Mouse (Mus musculus): ENCODE results near the gene Git2.

The Git2 gene

DNA sequence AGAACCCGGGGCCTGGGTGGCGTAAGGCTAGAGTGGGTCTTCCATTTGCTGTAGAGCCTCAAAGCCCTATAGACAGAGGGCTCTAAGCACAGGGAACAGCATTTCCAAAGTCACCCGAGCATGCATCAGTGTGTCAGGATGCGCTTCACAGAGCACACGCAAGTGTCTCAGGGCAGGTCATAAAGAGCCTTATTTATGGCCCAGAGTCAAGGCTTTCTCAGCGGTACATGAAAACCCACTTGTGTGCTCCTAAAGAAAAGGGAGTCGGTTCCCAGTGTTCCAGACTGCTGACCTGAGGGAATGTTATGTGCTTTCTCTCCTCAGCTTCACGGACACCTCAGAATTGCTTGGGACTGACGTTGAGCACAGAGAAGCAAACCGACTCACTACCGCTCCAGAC is 54.5 kb downstream of the Git2 start:
- no peak for DNase-seq (ENCODE audit: low spot score)

DNA sequence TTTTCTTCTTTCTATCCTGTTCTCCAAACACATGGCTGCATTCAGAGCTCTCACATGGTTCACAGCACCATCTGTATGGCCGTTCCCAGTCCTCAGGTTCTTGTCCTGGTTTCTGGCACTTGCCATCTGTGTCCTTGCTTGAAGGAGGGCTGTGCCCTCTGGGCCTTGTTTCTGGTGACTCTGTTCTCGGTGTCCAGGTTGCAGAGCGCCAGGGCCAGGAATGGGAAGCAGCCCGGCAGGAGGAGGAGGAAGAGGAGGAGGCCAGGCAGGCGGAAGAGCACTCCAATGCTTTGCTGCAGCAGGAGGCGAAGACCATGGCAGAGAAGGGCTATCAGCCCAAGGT is 55.4 kb downstream of the Git2 start:
- DNase-seq (ENCODE audit: low spot score), result no peak

DNA sequence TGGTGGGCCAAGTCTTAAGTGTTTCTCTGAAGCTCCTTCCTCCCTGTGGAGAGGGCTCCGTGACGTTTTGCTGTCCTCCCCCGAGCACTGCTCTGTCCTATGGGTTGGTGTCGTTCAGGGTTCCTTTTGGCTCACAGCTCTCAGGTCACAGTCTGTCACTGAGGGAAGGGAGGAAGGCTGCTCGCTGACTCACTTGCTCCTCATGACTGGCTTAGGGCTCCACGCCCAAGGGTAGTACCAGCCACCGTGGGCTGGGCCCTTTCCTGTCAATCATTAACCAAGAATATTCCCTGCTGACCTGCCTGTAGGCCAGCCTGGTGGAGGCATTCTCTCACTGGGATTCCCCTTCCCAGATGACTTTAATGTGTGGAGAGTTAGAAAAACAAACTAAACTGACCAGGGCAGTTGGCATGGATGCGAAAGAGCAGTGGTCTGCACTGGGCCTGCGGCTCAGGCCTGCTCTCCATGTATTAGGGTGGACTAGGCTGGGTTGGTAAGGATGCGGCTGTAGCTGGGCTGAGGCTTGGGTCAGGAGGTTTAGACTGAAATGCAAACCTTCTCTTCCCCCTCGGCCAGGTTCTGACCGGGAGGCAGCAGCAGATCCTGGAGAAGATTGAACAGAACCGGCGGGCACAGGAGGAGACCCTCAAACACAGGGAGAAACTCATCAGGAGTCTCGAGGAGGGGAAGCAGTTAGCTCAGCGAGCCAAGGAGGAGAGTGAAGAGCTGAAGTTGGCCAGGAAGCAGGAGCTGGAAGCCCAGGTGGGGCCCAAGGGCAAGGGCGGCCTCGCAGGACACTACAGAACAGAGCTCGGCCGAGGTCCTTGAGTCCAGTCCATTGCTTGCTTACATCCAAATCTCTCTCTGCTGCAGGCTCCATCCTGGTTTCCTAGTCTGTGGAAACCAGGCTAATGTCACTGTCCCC is 56.1 kb downstream of the Git2 start:
- no peak for DNase-seq (ENCODE audit: low spot score)

- no peak for DNase-seq (ENCODE audit: low spot score)
These were observed 56.8 kb downstream of the Git2 start for GRCm38 (mm10) chr5:114718483-114718882.

GRCm38 (mm10) chr5:114717937-114718336 is 57.4 kb downstream of the Git2 start:
- no peak for DNase-seq (ENCODE audit: low spot score)

DNA sequence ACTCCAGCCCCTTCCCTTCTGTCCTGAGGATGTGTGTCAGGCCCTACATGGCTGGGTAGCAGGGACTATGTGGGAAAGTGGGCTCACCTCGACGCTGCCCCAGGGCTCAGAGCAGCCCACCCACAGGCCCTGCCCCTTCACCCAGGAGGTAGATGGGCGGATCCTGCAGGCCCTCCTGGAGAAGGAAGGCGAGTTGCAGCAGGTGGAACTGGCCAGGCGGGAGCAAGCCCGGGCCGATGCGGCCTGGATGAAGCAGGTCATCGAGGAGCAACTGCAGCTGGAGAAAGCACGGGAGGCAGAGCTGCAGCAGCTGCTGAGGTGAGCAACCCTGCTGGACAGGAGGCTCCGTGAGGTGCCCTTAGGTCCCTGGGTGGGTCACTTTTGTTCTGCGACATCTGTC is 58.0 kb downstream of the Git2 start:
- no peak for DNase-seq (ENCODE audit: low spot score)

- no peak for DNase-seq (ENCODE audit: low spot score)
These were observed 60.8 kb downstream of the Git2 start for GRCm38 (mm10) chr5:114714551-114714950.

- DNase-seq (ENCODE audit: low spot score), result no peak
These were observed 66.0 kb downstream of the Git2 start for GRCm38 (mm10) chr5:114709357-114709756.

GRCm38 (mm10) chr5:114708491-114708890 is 66.8 kb downstream of the Git2 start:
- DNase-seq (ENCODE audit: low spot score), result no peak

GRCm38 (mm10) chr5:114707265-114708068 is 67.8 kb downstream of the Git2 start, which contains the start of gene Tchp:
Gene Tchp (plus strand): TSS chr5:114707760.
- peak; percentile 97 for DNase-seq (ENCODE audit: low spot score)

- peak; percentile 58 for DNase-seq (ENCODE audit: low spot score)
These were observed 72.6 kb downstream of the Git2 start for GRCm38 (mm10) chr5:114702403-114703392.

GRCm38 (mm10) chr5:114699015-114699414 is 76.3 kb downstream of the Git2 start:
- no peak for DNase-seq (ENCODE audit: low spot score)

GRCm38 (mm10) chr5:114698044-114698746 is 77.1 kb downstream of the Git2 start:
- DNase-seq (ENCODE audit: low spot score), result no peak

DNA sequence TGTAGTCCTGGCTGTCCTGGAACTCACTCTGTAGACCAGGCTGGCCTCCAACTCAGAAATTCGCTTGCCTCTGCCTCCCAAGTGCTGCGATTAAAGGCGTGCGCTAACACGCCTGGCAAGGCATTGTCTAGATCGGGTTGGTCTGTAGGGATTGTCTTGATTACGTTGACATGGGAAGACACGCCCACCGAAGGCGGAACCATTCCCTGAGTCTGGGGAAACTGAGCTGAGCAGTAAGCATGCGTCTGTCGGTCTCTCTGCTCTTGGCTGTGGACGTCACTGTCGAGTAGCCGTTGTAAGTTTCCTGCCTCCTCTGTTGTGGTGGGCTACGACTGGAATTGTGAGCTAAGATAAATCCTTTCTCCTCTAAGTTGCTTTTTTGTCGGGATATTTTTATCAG is 78.4 kb downstream of the Git2 start:
- DNase-seq (ENCODE audit: low spot score), result no peak

DNA sequence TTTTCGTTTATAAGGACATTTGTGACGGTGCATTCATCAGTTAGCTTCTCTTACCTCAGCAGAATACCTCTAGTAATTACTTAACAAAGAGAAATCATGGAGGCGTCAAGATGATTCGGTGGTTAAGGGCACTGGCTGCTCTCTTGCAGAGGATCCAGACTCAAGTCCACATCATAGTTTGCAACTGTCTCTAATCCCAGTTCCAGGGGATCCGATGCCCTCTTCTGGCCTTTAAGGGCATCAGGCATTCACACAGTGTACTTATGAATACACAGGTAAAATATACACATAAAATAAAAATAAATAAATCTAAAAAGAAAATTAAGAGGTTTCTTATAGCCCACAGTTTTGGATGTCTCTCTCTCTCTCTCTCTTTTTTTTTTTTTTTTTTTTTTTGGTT is 79.5 kb downstream of the Git2 start:
- no peak for DNase-seq (ENCODE audit: low spot score)

DNA sequence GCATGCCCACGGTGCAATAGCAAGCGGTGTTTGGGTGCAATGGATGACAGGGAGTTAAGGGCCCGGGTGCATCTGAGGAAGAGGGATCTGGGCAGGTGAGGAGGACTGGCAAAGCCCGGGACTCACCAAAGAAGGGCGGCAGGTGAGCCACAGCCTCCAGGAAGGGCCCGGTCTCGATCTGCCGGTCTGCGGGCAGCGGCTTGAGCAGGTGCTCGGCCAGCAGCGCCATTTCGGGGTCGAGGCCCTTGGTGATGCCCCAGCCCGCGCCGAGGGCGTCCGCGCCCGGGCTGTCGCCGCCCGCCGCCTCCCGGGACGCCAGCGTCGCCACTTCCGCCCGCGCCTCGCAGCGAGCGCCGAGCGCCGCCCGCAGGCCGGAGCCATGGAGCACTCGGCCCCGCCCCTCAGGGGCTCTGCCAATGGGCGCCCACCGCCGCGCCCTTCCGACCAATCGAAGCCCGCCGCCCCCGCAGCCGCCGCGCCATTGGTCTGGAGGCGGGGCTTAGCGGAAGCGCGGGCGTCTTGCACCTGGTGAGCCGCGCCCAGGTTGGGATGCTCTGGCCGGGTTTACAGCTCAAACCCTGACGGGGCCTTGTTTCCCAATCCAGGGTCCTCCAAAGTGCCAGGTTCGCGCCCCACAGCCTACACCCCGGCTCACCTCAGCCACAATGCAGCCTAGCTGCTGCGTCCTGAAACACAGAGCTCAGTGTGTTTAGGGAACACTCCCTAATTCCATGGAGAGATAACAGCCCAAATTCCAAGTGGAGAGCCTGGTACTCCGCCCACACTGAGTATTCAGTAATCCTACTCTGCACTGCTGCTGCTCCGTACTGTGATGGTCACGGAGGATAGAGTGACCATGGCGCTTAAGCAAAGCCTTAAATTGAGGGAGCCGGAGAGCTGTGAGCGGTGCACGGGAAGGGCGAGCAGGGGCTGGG is 84.4 kb downstream of the Git2 start, which contains the start of gene Gltp:
Gene Gltp (minus strand): TSS at position 352 of the 935 bp plus-strand sequence.
- DNase-seq (ENCODE audit: low spot score), result peak; percentile 93

DNA sequence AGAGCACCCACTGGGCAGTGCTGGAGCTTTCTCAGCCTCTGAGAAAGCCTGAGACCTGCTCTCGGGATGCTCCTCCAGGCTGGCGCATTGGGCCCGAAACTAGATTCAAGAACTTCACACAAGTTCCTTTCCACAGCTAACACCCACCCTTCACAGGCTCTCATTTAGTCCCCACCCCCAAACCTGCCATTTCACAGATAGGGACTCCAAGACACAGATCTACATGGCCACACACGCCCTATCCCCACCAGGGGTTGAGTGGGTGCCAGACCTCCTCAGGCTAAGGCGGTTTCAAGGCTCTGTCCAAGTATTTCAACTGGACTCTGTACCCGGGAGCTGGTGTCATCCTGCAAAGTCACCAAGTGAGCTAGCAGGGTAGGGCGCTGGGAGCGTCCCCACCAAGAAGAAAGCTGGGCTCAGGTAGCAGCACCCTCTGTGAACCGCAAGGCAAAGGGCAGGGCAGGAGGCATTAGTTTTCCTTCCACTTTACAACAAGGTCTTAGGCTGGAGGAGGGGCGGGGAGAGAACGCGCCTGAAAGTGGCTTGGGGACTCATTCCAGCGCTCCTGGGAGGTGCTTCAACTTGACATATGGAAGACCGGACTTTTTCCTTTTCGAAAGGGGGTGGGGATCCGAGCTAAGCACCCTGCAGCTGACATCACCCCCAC is 85.5 kb downstream of the Git2 start:
- DNase-seq (ENCODE audit: low spot score), result peak; percentile 27

DNA sequence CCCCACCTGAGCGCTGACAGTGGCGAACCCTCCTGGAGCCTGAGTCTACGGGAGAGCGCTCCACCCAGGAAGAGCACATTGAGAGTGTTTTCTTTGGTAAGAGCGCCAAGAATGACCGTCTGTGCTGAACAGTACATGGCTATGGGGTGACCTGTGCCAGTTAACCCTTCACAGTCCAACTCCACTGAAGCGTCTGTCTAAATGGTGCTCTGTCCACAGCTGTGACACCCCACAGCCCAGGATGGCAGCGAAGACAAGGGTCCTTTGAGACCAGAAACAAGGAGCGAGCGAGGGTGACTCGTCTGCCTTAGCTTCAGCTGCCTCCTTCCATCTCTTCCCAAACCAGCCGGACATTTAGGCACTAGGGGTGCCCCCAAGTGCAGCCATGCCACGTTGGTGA is 86.6 kb downstream of the Git2 start:
- no peak for DNase-seq (ENCODE audit: low spot score)

GRCm38 (mm10) chr5:114687901-114688300 is 87.4 kb downstream of the Git2 start:
- peak; percentile 38 for DNase-seq (ENCODE audit: low spot score)

Measured in c-Kit-positive CD71-positive TER-119-positive erythroid progenitor cells, embryonic 14.5 days (primary cell).